Mouse (Mus musculus): Measurements from ENCODE around the gene Frmd5.
"Not testable (repeated sequence)": the region's sequence is repeated elsewhere in the genome, so short reads cannot be mapped to it uniquely, and the experiment has no call there.

Gene Frmd5

GRCm38 (mm10) chr2:121571780-121572179, 235.1 kb downstream of the Frmd5 start:
- DNase-seq (ENCODE audit: low spot score): peak; percentile 71

GRCm38 (mm10) chr2:121570999-121571655, 235.8 kb downstream of the Frmd5 start:
- DNase-seq (ENCODE audit: low spot score): no peak

DNA sequence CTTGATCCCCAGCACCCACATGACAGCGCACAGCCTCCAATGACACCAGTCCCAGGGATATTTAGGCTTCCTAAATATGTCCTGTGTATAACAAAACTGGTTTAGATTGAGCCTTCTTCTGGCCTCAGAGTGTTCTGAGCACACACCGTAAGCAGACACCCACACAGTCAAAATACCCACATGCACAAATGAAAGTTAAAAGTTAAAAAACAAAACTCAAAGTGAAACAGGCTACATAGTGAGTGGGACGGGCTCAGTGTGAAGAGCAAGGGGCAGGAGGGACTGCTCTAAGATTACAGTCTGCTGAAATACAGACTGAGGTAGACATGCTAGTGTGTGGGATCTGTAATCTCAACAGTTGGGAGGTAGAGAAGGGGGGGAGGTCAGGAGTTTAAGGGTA, 236.8 kb downstream of the Frmd5 start:
- no peak for DNase-seq (ENCODE audit: low spot score)

GRCm38 (mm10) chr2:121565911-121566310, 241.0 kb downstream of the Frmd5 start:
- no peak for DNase-seq (ENCODE audit: low spot score)

- DNase-seq (ENCODE audit: low spot score): no peak
These were observed 243.8 kb downstream of the Frmd5 start for GRCm38 (mm10) chr2:121563117-121563516.

GRCm38 (mm10) chr2:121551271-121551670, 255.6 kb downstream of the Frmd5 start:
- no peak for DNase-seq (ENCODE audit: low spot score)

- no peak for DNase-seq (ENCODE audit: low spot score)
These were observed 257.3 kb downstream of the Frmd5 start for GRCm38 (mm10) chr2:121549630-121550029.

DNA sequence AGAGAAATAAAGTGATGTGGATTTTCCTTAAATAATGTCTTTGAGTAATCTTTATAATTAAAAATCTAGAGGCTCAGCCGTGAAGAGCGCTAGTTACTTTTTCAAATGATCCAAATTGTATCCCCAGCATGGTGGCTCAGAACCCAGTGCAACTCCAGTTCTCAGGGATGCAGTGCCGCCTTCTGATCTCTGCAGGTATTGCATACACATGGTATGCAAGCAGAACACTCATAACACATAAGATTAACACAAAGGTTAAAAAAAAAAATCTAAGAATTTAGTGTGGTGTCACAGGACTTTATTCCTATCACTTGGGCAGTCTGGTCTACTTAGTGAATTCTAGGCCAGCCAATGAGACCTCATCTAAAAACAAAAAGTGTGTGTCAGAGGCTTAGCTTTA, 262.1 kb downstream of the Frmd5 start:
- no peak for DNase-seq (ENCODE audit: low spot score)

DNA sequence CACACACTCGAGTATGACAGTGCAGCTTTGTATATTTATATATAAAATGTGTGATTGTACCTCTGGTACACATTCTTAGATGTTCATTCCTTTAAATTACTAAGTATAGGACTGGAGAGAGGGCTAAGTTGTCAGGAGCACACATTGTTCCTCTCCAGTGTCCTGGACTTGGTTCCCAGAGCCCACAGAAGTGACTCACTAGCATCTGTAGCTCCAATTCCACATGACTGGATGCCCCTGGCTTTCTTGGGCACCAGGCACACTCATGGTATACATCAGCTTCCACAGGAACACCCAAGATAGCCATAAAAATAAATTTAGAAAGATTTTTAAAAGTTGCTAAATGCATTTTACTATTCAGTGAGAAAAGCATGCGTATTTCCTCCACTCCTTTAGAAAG, 281.8 kb downstream of the Frmd5 start:
- no peak for DNase-seq (ENCODE audit: low spot score)

DNA sequence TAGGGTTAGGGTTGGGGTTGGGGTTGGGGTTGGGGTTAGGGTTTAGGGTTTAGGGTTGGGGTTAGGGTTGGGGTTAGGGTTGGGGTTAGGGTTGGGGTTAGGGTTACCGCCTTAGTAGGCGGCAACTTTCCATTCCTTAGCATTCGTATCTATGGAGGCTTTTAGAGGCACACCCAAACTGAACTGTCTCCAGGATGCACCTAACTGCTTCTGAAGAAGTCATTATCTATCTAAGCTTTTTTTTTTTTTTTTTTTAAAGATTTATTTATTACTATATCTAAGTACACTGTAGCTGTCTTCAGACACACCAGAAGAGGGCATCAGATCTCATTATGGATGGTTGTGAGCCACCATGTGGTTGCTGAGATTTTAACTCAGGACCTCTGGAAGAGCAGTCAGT, 284.1 kb downstream of the Frmd5 start:
- not testable (repeated sequence) for DNase-seq (ENCODE audit: low spot score)

GRCm38 (mm10) chr2:121522006-121522405, 284.9 kb downstream of the Frmd5 start:
- no peak for DNase-seq (ENCODE audit: low spot score)

DNA sequence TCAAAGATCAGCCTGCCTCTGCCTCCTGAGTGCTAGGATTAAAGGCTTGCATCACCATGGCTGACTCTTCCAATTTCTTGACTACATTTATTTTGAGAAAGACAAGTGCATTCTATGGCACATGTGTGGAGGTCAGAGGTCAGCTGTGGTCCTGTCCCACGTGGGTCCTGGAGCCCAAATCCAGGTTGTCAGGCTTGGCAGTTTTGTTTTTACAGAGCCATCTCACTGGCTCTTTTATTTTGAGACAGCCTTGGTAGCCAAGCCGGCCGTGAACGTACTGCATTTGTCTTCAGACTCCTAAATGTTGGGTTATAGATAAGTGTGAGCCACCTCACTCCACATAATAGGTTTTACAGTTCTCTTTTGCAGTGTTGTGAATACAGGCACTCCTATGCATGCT, 288.2 kb downstream of the Frmd5 start:
- DNase-seq (ENCODE audit: low spot score): not testable (repeated sequence)

GRCm38 (mm10) chr2:121518106-121518505, 288.8 kb downstream of the Frmd5 start:
- DNase-seq (ENCODE audit: low spot score): no peak

GRCm38 (mm10) chr2:121514211-121514610, 292.7 kb downstream of the Frmd5 start:
- no peak for DNase-seq (ENCODE audit: low spot score)

DNA sequence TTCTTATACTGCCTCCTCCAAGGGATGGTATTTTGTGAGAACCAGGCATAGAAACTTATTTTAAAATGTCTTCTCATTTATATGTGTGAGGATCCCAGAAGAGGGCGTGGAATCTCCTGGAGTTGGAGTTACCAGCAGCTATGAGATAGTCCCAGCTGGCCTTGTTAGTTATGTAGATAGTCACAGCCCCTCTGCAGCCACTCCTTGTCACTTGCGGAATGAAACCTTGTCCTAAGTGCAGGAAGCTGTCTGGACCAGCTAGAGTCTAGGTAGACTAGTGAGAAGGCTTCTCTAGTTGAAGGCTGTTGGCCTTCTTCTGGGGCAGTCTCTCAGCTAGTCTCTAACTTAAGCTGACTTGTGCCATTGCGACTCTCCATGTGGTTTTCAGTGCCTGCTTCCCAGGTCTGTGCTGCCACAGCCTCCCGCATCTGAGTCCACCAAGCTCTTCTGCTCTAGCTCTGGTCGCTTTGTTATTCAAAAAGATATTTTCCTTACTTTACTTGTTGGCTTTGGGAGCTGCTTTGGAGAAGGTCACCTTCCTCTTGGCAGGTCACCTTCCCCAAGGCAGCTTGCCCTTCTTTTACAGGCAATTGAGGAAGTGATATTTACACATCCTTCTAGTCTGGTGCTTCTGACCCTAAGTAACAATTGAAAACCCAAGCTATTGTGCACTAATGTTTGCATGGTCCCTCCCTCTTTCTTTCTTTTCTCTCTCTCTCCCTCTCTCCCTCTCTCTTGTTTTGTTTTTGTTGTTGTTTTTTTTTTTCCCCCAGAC, 293.7 kb downstream of the Frmd5 start:
- DNase-seq (ENCODE audit: low spot score): not testable (repeated sequence)

GRCm38 (mm10) chr2:121511401-121511800, 295.5 kb downstream of the Frmd5 start:
- DNase-seq (ENCODE audit: low spot score): no peak

- DNase-seq (ENCODE audit: low spot score): peak; percentile 83
These were observed 297.3 kb downstream of the Frmd5 start for GRCm38 (mm10) chr2:121509584-121509983.

- no peak for DNase-seq (ENCODE audit: low spot score)
These were observed 298.9 kb downstream of the Frmd5 start for GRCm38 (mm10) chr2:121507951-121508330.

DNA sequence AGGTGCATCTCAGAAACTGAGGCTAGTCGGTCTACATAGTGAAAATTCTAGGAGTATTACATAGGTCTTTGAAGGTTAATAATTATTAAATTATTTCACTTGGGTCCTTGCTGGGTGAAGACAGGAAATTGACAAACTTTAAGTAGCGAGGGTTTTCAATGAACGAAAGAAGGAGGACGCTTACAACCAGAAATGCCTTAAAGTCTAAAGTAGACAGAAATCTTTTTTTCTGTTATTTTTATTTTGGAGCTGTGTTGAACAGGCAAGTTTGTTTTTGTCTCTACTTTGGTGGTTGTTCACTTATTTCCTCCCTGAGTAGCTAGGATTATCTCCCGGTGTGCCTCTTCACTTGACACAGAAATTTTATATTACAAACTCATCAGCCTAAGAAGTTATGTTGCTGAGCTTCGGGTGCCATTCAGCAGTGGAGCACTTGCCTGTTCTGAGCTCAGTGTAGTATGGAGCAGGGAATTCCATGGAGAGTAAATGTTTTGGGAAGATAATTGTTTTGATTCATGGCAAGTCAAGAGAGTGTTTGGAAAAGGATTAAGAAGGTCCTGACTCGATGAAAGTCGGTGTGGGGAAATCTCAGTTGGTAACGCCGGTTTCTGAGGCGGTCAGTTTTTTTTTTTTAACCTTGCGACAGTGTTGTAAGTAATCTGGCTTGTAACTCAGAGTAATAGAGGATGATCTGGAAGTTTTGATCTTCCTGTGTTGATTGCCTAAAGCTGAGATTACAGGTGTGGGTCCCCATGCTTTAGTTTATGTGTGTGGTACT, 299.5 kb downstream of the Frmd5 start:
- DNase-seq (ENCODE audit: low spot score): no peak

- peak; percentile 88 for DNase-seq (ENCODE audit: low spot score)
These were observed 300.7 kb downstream of the Frmd5 start, which contains the start of the genes Mfap1a and Wdr76 for GRCm38 (mm10) chr2:121505942-121506882. Gene Mfap1a, minus strand, starts transcription at chr2:121506665. Gene Wdr76, plus strand, starts transcription at chr2:121506723.

- not testable (repeated sequence) for DNase-seq (ENCODE audit: low spot score)
These were observed 305.3 kb downstream of the Frmd5 start for GRCm38 (mm10) chr2:121501550-121501949.

All from testis, postnatal 14 days (tissue).